Mouse (Mus musculus): ENCODE data around the gene Oard1. TPM values are rescaled to one million over a fixed set of nuclear protein-coding genes. Genes with fewer than 3 reads are reported as not detected.

Oard1 gene
- total RNA-seq, 2 experiments from 2014 or later: 10.7 to 11.2 TPM

Other genes with a start within 250 kb of the Oard1 start
- gene A530064D06Rik, start 242.7 kb upstream of the Oard1 start, total RNA-seq (2021): not detected
- not detected for gene Trem1, start 177.2 kb upstream of the Oard1 start, total RNA-seq (2021)
- gene Trem3, start 162.2 kb upstream of the Oard1 start, total RNA-seq (2021): not detected
- not detected for gene Treml4, start 145.7 kb upstream of the Oard1 start, total RNA-seq (2021)
- under 1 TPM; 0.19 to 0.48 TPM for gene Treml2, start 110.5 kb upstream of the Oard1 start, total RNA-seq (2021)
- gene B430306N03Rik, start 93.9 kb upstream of the Oard1 start, total RNA-seq (2021): not detected
- gene Trem2, start 63.6 kb upstream of the Oard1 start, total RNA-seq (2021): 1 to 10 TPM; 7.6 to 8.1 TPM
- under 1 TPM in 1 of 2 experiments, not detected in 1; 0.44 TPM for gene Treml1, start 50.1 kb upstream of the Oard1 start, total RNA-seq (2021)
- 10 to 100 TPM; 30.3 to 42.0 TPM for gene Nfya, start 108 bp upstream of the Oard1 start, total RNA-seq (2021)
- under 1 TPM; 0.30 to 0.45 TPM for gene Apobec2, start 22.9 kb downstream of the Oard1 start, total RNA-seq (2021)
- gene Tspo2, start 41.5 kb downstream of the Oard1 start, total RNA-seq (2021): under 1 TPM in 1 of 2 experiments, not detected in 1; 0.79 TPM
- gene Unc5cl, start 44.9 kb downstream of the Oard1 start, total RNA-seq (2021): 1 to 10 TPM in 1 of 2 experiments, under 1 TPM in 1; 0.36 to 1.0 TPM

All from layer of hippocampus, postnatal 14 days (tissue).